Mouse (Mus musculus) lung, postnatal 36 days (tissue): ENCODE results near the gene Mgat3.
A peak's percentile ranks its signal among the peaks of the same experiment; 100 is the strongest.

Experiments
- DNase-seq: peaks from one replicate; pipeline ENCODE4 v3.0.0; 2022; ENCODE audit warnings: mixed read lengths

Mgat3 gene

GRCm38 (mm10) chr15:80173001-80173771, at the start of gene Mgat3:
Gene Mgat3, plus strand, starts transcription at chr15:80173721.
- no peak for DNase-seq

- DNase-seq = no peak
These were observed 48.9 kb upstream of the Mgat3 start for GRCm38 (mm10) chr15:80124651-80125050.

- DNase-seq = no peak
These were observed 46.3 kb upstream of the Mgat3 start for GRCm38 (mm10) chr15:80127191-80127590.

GRCm38 (mm10) chr15:80129982-80130381, 43.5 kb upstream of the Mgat3 start:
- DNase-seq = no peak

GRCm38 (mm10) chr15:80130689-80131088, 42.8 kb upstream of the Mgat3 start:
- DNase-seq = no peak

- no peak for DNase-seq
These were observed 42.1 kb upstream of the Mgat3 start for GRCm38 (mm10) chr15:80131421-80131820.

GRCm38 (mm10) chr15:80132452-80132851, 41.1 kb upstream of the Mgat3 start:
- DNase-seq = peak; percentile 20

GRCm38 (mm10) chr15:80132993-80133586, 40.4 kb upstream of the Mgat3 start, which contains the start of gene Tab1:
Gene Tab1, plus strand, starts transcription at chr15:80133127.
- DNase-seq = peak; percentile 92

- peak; percentile 49 for DNase-seq
These were observed 39.7 kb upstream of the Mgat3 start for GRCm38 (mm10) chr15:80133682-80134449.

GRCm38 (mm10) chr15:80134450-80134847, 39.1 kb upstream of the Mgat3 start:
- DNase-seq = no peak

GRCm38 (mm10) chr15:80135499-80135898, 38.0 kb upstream of the Mgat3 start:
- no peak for DNase-seq

- no peak for DNase-seq
These were observed 36.9 kb upstream of the Mgat3 start for GRCm38 (mm10) chr15:80136645-80137044.

GRCm38 (mm10) chr15:80137945-80138791, 35.4 kb upstream of the Mgat3 start:
- DNase-seq = no peak

- no peak for DNase-seq
These were observed 33.2 kb upstream of the Mgat3 start for GRCm38 (mm10) chr15:80140302-80140701.

GRCm38 (mm10) chr15:80140878-80141277, 32.6 kb upstream of the Mgat3 start:
- DNase-seq = no peak

GRCm38 (mm10) chr15:80142130-80142529, 31.4 kb upstream of the Mgat3 start:
- no peak for DNase-seq

GRCm38 (mm10) chr15:80143760-80144159, 29.8 kb upstream of the Mgat3 start:
- DNase-seq = no peak

- no peak for DNase-seq
These were observed 28.1 kb upstream of the Mgat3 start for GRCm38 (mm10) chr15:80145397-80145796.

GRCm38 (mm10) chr15:80146153-80146552, 27.4 kb upstream of the Mgat3 start:
- DNase-seq = no peak

- DNase-seq = no peak
These were observed 26.4 kb upstream of the Mgat3 start for GRCm38 (mm10) chr15:80147090-80147489.

GRCm38 (mm10) chr15:80147511-80147910, 26.0 kb upstream of the Mgat3 start:
- no peak for DNase-seq

GRCm38 (mm10) chr15:80148565-80148964, 25.0 kb upstream of the Mgat3 start:
- DNase-seq = no peak

- DNase-seq = no peak
These were observed 24.0 kb upstream of the Mgat3 start for GRCm38 (mm10) chr15:80149517-80149916.
